Mouse (Mus musculus): ENCODE data around the gene Bbof1. TPM values are rescaled to one million over a fixed set of nuclear protein-coding genes. Genes with fewer than 3 reads are reported as not detected.

Bbof1 gene
- 1.1 and 1.9 TPM in 2 replicates for polyA plus RNA-seq (2014; fragmentation: Nextera tagmentation; extraction: Ambion mirVana)

DNA sequence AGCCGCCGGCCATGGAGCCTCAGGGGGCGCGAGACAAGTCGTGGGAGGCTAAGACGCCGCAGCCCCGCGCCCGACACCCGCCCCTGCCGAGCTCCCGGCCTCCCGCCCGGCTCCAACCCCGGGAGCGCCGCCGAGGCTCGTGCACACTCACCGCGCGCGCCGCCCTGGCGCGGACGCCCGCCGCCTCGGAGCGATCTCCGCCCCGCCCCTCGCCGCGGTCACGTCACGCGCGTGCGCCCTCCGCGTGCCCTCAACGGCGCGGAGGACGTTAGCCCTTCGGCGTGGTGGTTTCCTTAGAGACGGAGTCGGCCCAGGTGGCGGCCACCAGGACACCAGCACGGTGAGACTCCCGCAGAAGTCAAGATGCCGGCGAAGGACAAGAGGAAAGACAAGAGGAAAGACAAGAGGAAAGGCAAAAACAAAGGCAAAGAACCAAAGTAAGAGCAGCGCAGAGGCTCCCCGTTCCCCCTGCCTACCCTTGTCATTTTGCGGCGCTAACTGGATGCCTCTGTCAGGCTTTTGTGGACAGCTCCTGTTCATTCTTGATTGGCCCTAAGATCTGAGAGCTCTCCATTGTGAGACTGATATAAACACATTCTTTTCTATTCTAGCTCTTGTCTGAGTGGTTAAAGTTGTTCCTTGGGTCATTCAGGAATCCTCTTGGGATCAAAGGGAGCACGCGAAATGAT lies at the start of gene Bbof1, which contains the start of gene Entpd5:
Gene Bbof1, plus strand, starts transcription at position 253 of the 689 bp plus-strand sequence.
Gene Entpd5, minus strand, starts transcription at position 211 of the 689 bp plus-strand sequence.
- H3K9me3 ChIP-seq (ENCODE audit: control insufficient read depth, low read length): no peaks in the 10 kb centered on the region
- H3K9ac ChIP-seq (ENCODE audit: low read depth, low read length): peak within 1 kb of the TSS; percentile 85
- WGBS: under 1% methylated on average over 60 of the region's 63 CpGs
- H3K27me3 ChIP-seq (ENCODE audit: control insufficient read depth, insufficient read depth, low read length): no peaks in the 10 kb centered on the region
- peaks cover 4% of the 10 kb centered on the region; the same call in 1 of the 2 replicates for H3K4me1 ChIP-seq (ENCODE audit: control insufficient read depth, insufficient read depth, low read length)
- peak; percentile 87 for ATAC-seq (ENCODE audit: low FRiP score, low TSS enrichment)
- H3K27ac ChIP-seq (ENCODE audit: low read depth, low read length): peak within 1 kb of the TSS; percentile 65
- H3K36me3 ChIP-seq (ENCODE audit: control insufficient read depth, insufficient read depth, low read length): no peaks in the 10 kb centered on the region
- H3K4me3 ChIP-seq (ENCODE audit: low read length): peak within 1 kb of the TSS; percentile 67
- peak within 1 kb of the TSS; percentile 97 for H3K4me2 ChIP-seq (replicated peaks; ENCODE audit: low read depth, low read length)

DNA sequence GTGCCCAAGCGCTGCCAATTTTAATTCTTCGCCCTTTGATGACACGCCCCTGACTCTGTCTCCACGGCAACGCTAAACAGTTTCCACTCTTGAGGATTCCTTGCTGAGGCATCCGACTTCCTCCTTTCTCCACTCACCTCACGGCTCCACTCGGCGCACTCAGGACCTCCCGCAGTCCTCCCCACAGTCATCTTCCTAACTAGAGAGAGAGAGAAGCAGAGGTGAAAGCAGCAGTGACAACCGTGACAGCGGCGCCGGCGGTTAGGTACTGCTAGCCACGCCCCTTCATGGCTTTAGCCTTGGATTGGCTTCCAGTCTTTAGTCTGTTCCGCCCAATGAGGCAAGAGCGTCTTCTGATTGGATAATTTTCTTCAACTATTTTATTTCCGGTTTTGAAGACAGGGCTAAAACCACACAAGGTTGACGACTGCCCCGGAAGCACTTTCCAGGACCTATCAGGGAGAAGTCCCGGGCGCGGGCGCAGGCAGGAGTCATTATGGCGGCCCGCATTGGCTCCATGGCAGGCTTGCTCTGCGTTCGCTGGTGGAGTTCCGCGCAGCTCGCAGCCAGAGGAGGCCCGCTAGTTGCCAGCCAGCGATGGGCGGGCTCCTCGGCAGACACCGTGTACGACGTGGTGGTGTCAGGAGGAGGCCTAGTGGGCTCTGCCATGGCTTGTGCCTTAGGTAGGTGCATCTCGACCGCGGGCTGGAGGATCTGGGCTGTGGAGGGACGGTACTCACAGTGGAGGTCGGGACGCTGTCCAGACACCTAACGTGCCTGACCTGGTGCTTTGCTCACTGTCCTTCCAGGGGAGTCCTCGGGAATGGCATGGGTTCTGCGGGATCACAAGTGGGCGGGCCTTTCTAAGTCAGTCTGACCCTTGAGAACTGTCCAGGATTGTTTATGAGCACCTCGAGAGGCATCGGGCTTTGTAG lies 47.0 kb upstream of the Bbof1 start, which contains the start of the genes Coq6 and Fam161b:
Gene Coq6, plus strand, starts transcription at position 103 of the 935 bp plus-strand sequence.
Gene Fam161b, minus strand, starts transcription at position 279 of the 935 bp plus-strand sequence.
- H3K27ac ChIP-seq (ENCODE audit: low read depth, low read length): 0 out of 2 replicates have a peak within 1 kb of the TSS, but pooled peaks have one; percentile 8
- 1% methylated on average over 51 of the region's 51 CpGs for WGBS
- peaks cover 11% of the 10 kb centered on the region for H3K4me1 ChIP-seq (ENCODE audit: control insufficient read depth, insufficient read depth, low read length)

DNA sequence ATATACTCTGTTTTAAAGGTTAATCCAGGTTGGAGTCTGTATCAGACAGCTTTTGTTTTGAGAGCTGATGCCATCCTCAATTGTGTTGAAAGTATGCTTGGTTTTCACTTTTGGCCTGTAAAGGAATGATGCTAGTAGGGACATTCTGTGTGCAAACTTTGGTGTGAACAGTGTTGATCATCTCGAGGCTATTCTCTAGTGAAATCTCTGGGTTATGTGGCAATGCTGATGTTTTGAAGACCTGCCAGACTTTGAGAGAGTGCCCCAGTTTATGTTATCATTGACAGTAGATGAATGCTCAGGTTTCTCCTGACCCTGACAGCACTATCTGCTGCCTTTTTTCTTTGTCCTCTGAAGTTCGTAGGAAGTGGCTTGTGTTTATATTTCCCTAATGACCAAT lies 46.0 kb upstream of the Bbof1 start:
- 0 out of 2 replicates have a peak overlapping the region, but pooled peaks have one; percentile 74 for H3K9ac ChIP-seq (ENCODE audit: low read depth, low read length)
- ATAC-seq (ENCODE audit: low FRiP score, low TSS enrichment): no peak

More for the DNA sequence above, 47.0 kb upstream of the Bbof1 start, which contains the start of the genes Coq6 and Fam161b:
- Histone ChIP-seq H3K9ac (ENCODE audit: low read depth, low read length) (peak within 1 kb of the TSS; percentile 74), H3K27me3 (ENCODE audit: control insufficient read depth, insufficient read depth, low read length) (no peaks in the 10 kb centered on the region), H3K4me3 (ENCODE audit: low read length) (peak within 1 kb of the TSS; percentile 84), H3K36me3 (ENCODE audit: control insufficient read depth, insufficient read depth, low read length) (no peaks in the 10 kb centered on the region), H3K9me3 (ENCODE audit: control insufficient read depth, low read length) (no peaks in the 10 kb centered on the region), H3K4me2 (replicated peaks; ENCODE audit: low read depth, low read length) (peak within 1 kb of the TSS; percentile 64)
- peak; percentile 99 for ATAC-seq (ENCODE audit: low FRiP score, low TSS enrichment)

DNA sequence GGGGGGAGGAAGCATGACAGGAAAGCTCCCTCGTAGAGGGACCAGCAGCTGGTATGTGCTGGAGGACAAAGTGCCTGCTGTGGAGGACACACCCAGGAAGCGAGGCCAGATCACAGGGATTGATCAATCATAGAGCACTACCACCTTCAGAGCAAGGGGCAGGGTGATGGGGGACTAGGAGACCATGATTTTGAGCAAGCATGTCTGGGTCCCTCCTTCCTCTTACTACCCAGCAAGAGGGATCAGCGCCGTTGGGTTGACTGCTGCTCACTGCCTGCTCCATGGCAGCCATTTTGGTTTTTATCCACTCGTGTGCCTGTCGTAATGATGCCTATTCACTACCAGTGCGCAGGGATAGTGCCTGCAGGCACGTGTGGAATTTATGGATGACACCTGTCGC lies 44.6 kb upstream of the Bbof1 start:
- ATAC-seq (ENCODE audit: low FRiP score, low TSS enrichment): no peak
- H3K27ac ChIP-seq (ENCODE audit: low read depth, low read length): no peak overlapping the region
- 85% methylated on average over 9 of the region's 9 CpGs for WGBS
- H3K27me3 ChIP-seq (ENCODE audit: control insufficient read depth, insufficient read depth, low read length): no peaks in the 10 kb centered on the region
- peaks cover 11% of the 10 kb centered on the region for H3K4me1 ChIP-seq (ENCODE audit: control insufficient read depth, insufficient read depth, low read length)
- H3K9me3 ChIP-seq (ENCODE audit: control insufficient read depth, low read length): no peaks in the 10 kb centered on the region
- H3K9ac ChIP-seq (ENCODE audit: low read depth, low read length): no peak overlapping the region
- H3K4me2 ChIP-seq (replicated peaks; ENCODE audit: low read depth, low read length): no peak overlapping the region
- H3K4me3 ChIP-seq (ENCODE audit: low read length): no peak overlapping the region
- peaks cover 16% of the 10 kb centered on the region for H3K36me3 ChIP-seq (ENCODE audit: control insufficient read depth, insufficient read depth, low read length)

More for the DNA sequence above, 46.0 kb upstream of the Bbof1 start:
- Histone ChIP-seq H3K4me2 (replicated peaks; ENCODE audit: low read depth, low read length) (peak overlapping the region; percentile 64), H3K27me3 (ENCODE audit: control insufficient read depth, insufficient read depth, low read length) (no peaks in the 10 kb centered on the region), H3K27ac (ENCODE audit: low read depth, low read length) (no peak overlapping the region), H3K36me3 (ENCODE audit: control insufficient read depth, insufficient read depth, low read length) (peaks cover 2% of the 10 kb centered on the region), H3K4me3 (ENCODE audit: low read length) (peak overlapping the region; percentile 84), H3K9me3 (ENCODE audit: control insufficient read depth, low read length) (no peaks in the 10 kb centered on the region), H3K4me1 (ENCODE audit: control insufficient read depth, insufficient read depth, low read length) (peaks cover 11% of the 10 kb centered on the region)
- WGBS: 52% methylated on average over 2 of the region's 2 CpGs

DNA sequence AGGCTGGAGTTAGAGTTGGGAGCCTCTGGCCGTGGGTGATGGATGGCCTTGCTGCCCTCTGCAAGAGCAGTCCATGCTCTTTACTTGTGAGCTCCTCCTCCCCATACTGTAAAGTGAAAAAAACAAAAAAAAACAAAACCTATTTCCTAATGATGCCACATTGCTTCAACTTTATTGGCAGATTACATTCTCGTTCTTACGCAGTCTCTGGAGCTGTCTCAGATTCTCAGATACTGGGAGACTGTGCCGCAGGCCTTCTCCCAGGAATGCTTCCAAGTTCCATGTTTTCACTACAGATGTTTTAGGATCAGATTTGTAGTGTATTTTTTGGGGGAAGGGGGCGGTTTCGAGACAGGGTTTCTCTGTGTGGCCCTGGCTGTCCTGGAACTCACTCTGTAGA lies 43.7 kb upstream of the Bbof1 start:
- Histone ChIP-seq H3K27ac (ENCODE audit: low read depth, low read length) (no peak overlapping the region), H3K4me2 (replicated peaks; ENCODE audit: low read depth, low read length) (no peak overlapping the region), H3K4me3 (ENCODE audit: low read length) (no peak overlapping the region), H3K4me1 (ENCODE audit: control insufficient read depth, insufficient read depth, low read length) (peaks cover 11% of the 10 kb centered on the region), H3K36me3 (ENCODE audit: control insufficient read depth, insufficient read depth, low read length) (peaks cover 24% of the 10 kb centered on the region), H3K9me3 (ENCODE audit: control insufficient read depth, low read length) (no peaks in the 10 kb centered on the region), H3K9ac (ENCODE audit: low read depth, low read length) (no peak overlapping the region), H3K27me3 (ENCODE audit: control insufficient read depth, insufficient read depth, low read length) (no peaks in the 10 kb centered on the region)
- WGBS: 89% methylated on average over 6 of the region's 6 CpGs
- no peak for ATAC-seq (ENCODE audit: low FRiP score, low TSS enrichment)

DNA sequence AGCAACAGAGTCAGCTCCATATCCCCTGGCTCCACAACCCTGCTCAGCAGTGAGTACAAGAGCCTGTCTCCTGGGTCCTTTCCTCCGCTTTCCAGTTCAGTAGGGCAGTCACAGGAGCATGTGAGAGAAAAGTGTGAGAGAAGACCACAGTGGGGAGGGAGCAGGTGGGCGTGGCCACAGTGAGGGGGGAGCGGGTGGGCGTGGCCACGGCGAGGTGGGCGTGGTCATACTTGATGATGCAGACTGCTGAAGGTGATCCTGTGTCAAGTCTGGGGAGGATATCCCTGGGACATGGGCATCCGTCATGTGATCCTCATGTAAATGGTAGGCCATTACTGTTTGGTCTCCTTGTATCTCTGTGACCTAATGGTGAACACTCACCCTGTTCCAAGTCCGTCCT lies 41.9 kb upstream of the Bbof1 start:
- H3K4me3 ChIP-seq (ENCODE audit: low read length): no peak overlapping the region
- H3K27ac ChIP-seq (ENCODE audit: low read depth, low read length): no peak overlapping the region
- no peaks in the 10 kb centered on the region for H3K9me3 ChIP-seq (ENCODE audit: control insufficient read depth, low read length)
- peaks cover 42% of the 10 kb centered on the region for H3K36me3 ChIP-seq (ENCODE audit: control insufficient read depth, insufficient read depth, low read length)
- H3K27me3 ChIP-seq (ENCODE audit: control insufficient read depth, insufficient read depth, low read length): no peaks in the 10 kb centered on the region
- peaks cover 6% of the 10 kb centered on the region; the same call in 1 of the 2 replicates for H3K4me1 ChIP-seq (ENCODE audit: control insufficient read depth, insufficient read depth, low read length)
- no peak for ATAC-seq (ENCODE audit: low FRiP score, low TSS enrichment)
- H3K4me2 ChIP-seq (replicated peaks; ENCODE audit: low read depth, low read length): no peak overlapping the region
- WGBS: 79% methylated on average over 9 of the region's 9 CpGs
- H3K9ac ChIP-seq (ENCODE audit: low read depth, low read length): no peak overlapping the region

DNA sequence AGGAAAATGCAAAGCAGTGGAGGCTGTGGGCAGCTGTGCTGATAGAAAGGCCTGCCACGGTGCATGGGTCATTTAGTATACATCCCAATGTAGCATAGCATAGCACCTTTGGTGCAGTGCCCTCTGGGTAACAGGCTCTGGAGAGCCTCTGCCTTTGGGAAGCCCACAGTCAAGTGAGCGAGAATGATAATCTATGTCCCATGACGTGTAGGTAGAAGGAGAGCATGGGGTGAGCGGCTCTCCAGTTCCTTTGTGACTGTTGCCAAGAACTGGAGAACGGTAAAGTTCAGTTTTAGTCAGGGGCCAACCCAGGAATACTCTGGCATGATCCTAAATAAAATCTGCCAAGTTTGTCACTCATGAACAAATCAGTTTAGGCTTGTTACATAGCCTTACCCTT lies 37.2 kb upstream of the Bbof1 start:
- Histone ChIP-seq H3K36me3 (ENCODE audit: control insufficient read depth, insufficient read depth, low read length) (peaks cover 72% of the 10 kb centered on the region), H3K9me3 (ENCODE audit: control insufficient read depth, low read length) (no peaks in the 10 kb centered on the region), H3K4me1 (ENCODE audit: control insufficient read depth, insufficient read depth, low read length) (0 out of 2 replicates have a peak, but pooled peaks cover 5% of the 10 kb centered on the region), H3K9ac (ENCODE audit: low read depth, low read length) (no peak overlapping the region), H3K4me3 (ENCODE audit: low read length) (no peak overlapping the region), H3K27ac (ENCODE audit: low read depth, low read length) (no peak overlapping the region), H3K27me3 (ENCODE audit: control insufficient read depth, insufficient read depth, low read length) (no peaks in the 10 kb centered on the region), H3K4me2 (replicated peaks; ENCODE audit: low read depth, low read length) (no peak overlapping the region)
- no peak for ATAC-seq (ENCODE audit: low FRiP score, low TSS enrichment)
- 91% methylated on average over 5 of the region's 5 CpGs for WGBS

DNA sequence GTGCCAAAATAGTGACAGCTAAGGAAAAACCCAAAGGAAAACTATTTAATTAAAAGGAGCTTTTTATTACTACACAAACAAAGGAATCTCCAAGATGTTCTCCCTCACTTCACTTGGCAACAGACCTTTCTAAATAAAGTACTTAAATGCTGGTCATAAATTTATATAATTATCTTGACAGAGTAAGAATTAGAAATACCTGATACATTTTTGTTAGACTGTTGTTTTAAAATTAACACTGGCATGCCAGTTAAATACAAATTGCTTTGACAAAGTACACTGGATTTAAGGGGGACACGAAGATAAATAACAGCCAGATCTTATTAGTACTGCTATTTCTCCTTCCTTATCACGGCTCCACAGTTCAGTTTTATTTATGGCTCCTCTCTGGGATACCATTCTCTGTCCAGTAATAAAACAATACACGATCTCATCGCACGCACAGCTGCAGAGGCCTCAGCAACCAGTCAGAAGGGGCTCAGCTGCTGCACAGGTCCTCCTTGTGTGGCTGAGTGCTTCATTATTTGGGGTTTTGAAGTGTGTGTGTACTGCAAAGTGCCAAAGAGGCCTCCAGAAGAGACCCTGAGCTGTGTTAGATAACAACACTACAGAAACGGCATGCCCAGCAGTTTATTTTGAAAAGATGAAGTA lies 34.9 kb upstream of the Bbof1 start:
- Histone ChIP-seq H3K27ac (ENCODE audit: low read depth, low read length) (peak overlapping the region; percentile 55), H3K4me1 (ENCODE audit: control insufficient read depth, insufficient read depth, low read length) (0 out of 2 replicates have a peak, but pooled peaks cover 5% of the 10 kb centered on the region), H3K36me3 (ENCODE audit: control insufficient read depth, insufficient read depth, low read length) (peaks cover 59% of the 10 kb centered on the region), H3K9ac (ENCODE audit: low read depth, low read length) (no peak overlapping the region), H3K4me2 (replicated peaks; ENCODE audit: low read depth, low read length) (no peak overlapping the region), H3K27me3 (ENCODE audit: control insufficient read depth, insufficient read depth, low read length) (no peaks in the 10 kb centered on the region), H3K4me3 (ENCODE audit: low read length) (no peak overlapping the region), H3K9me3 (ENCODE audit: control insufficient read depth, low read length) (no peaks in the 10 kb centered on the region)
- peak; percentile 84 for ATAC-seq (ENCODE audit: low FRiP score, low TSS enrichment)
- WGBS: 36% methylated on average over 6 of the region's 6 CpGs
